Mouse (Mus musculus): ENCODE results near the gene Ankfn1. TPM values are rescaled to one million over a fixed set of nuclear protein-coding genes. Genes with fewer than 3 reads are reported as not detected.

Ankfn1 gene
- total RNA-seq, 2 experiments from 2014 or later = not detected

DNA sequence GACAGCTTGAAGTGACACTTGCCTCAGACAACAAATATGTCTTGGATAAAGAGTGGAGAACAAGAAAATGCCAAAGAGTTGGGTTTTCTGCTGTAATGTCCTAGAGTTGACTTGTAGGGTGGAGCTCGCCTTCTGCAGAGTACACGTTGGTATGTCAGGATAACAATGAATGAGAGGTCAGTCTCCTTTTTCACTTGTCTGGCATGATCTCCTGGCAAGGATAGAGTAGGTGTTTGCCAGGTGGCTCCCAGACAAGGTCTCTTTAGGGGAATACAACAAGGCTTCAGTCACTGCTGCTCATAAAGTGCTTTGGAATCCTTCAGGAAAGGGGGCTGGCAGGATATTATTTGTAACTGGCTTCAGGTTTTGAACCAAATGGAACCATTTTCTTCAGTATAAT lies 388.6 kb downstream of the Ankfn1 start:
- ATAC-seq (replicated peaks; ENCODE audit: poor library complexity, severe bottlenecking) = no peak

DNA sequence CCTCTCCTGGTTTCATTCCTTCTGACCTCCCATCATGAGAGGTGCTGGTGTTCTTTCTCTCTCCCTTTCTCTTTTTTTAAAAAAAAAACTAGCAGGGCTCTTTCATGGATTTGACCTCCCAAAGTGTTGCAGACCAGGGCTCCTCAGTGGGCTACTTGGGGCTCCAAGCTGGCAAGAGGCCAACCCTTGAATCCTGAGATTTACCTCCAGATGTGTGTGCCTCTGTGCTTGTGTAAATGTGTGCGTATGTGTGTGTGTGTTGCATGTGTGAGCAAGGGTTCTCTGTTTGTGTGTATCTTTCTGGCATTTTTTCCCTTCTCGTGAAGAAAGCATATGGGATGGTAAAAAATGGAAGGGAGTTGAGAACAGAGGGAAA lies 394.8 kb downstream of the Ankfn1 start:
- ATAC-seq (replicated peaks; ENCODE audit: poor library complexity, severe bottlenecking) = no peak

DNA sequence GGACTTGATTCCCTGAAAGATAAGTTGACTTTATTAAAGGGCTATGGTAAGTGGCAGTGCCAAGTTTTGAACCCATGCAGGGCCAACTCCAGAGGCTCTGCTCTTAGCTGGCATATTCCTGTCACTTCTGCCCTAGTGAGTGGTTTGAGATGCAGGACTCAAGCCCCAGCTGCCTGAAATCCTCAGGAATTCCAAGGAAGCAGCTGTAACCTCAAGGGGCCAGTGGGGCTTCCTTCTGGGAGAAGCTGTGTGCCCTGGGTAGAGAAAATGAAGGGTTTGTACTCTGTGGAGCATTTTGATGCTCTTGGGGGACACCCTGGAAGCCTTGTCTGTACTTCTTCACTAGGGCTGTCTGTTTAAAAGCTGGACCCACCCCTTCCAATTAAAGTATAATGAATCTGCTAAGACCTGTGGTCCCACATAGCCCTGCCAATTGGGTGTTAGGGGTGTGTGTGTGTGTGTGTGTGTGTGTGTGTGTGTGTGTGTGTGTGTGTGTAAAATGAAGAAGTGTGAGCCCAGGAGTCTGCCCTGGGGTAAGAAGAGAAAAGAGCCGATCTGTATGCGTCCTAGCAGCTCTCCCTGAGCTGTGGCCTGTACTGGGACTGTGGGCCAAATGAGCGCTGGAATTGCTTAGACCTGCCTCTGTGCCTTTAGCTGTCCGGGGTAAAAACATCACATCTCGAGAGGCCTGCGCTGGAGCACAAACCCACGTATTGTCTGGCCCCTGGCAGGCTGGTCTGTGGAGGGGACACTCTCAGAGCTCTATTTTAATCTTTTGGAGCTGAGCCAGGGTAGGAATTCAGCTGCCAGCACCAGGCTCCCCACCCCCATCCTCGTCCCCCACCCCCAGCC lies 395.4 kb downstream of the Ankfn1 start:
- no peak for ATAC-seq (replicated peaks; ENCODE audit: poor library complexity, severe bottlenecking)

DNA sequence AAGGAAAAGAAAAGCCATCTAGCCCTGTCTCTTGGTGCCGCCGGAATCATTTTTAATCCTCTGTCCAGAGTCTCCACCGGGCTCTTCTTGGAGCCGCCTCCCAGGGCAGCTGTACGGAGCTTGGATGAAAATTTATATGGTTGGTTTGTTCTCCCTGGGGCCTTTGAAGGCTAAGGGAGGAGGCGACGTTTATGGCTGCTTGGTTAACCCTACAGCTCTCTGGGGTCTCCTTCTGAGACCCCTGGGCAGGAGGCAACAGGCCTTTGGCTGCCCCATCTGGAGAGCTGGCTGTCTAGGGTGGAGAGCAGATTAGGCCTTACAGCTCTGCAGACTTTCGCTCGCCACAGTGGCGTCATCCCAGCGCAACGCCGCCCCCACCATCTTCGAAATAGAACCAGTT lies 406.5 kb downstream of the Ankfn1 start:
- no peak for ATAC-seq (replicated peaks; ENCODE audit: poor library complexity, severe bottlenecking)

DNA sequence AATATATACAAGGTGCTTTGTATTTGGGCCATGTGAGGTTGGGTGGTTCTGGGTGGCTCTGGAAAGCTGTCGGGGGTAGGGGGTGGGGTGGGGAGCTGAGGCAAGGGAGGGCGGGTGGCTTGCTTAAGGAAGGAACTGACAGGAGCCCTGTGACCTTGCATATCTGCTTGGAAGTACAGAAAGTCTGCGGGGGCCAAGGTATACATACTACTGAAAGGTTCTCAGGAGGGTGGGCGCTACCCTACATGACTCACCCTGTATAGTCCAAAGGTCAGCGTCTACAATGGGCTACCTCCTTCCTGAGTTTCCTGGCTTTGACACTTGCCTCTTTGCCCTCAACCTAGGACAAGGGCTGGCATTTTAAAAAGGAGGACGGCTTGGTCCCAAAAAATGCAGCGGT lies 407.1 kb downstream of the Ankfn1 start:
- no peak for ATAC-seq (replicated peaks; ENCODE audit: poor library complexity, severe bottlenecking)

DNA sequence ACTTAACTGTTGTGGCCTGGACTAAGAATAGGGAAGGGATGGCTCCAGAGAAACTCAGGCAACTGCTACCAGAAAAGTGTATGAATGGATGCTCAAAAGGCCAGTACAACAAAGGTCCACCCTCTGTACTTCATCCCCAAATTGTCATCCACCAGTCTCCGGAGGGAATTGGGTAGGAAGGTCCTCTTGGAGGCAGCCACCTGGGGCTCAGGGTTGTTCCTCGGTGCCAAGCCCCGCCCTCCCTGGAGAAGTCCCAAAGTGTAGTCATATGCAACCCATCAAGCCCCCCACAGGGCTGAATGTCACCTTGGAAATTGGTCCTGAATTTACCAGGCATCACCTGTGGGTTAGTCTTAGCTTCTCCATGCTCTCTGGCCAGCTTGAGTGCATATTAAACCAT lies 413.5 kb downstream of the Ankfn1 start:
- no peak for ATAC-seq (replicated peaks; ENCODE audit: poor library complexity, severe bottlenecking)

DNA sequence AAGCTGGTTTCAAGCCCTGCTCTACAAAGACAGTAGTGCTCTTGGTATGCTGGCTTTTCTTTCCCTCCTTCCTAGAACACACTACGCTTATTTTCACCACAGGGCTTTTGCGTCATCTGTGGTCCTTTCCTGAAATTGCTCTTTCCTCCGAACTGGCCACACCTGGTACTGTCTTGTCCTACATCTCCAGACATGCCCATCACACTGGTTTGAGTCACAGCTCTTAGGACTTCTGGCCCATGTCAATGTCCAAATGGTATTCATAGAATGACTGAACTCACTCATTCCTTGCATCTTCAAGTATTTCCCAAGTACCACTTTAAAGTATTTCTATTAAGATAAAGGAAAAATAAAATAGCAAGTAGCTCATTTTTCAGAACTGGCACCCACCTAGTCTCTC lies 416.6 kb downstream of the Ankfn1 start:
- ATAC-seq (replicated peaks; ENCODE audit: poor library complexity, severe bottlenecking) = no peak

DNA sequence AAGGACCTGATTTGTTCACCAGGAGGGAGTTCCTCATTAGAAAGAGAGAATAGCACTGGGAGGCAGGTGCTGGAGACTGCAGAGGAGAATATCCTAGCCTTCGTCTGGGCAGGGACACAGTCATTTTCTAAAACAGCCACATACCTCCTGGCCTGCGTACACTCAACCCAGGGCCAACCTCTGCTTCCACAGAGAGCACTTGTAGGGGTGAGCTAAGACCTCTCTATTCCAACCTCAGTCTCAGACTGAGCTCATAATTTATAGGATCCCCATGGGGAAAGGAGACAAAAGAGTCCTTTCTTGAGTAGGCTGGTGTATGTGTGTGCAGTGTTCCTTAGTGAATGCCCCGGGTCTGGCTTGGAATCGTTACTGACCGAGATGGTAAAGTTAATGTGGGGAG lies 418.9 kb downstream of the Ankfn1 start:
- no peak for ATAC-seq (replicated peaks; ENCODE audit: poor library complexity, severe bottlenecking)

DNA sequence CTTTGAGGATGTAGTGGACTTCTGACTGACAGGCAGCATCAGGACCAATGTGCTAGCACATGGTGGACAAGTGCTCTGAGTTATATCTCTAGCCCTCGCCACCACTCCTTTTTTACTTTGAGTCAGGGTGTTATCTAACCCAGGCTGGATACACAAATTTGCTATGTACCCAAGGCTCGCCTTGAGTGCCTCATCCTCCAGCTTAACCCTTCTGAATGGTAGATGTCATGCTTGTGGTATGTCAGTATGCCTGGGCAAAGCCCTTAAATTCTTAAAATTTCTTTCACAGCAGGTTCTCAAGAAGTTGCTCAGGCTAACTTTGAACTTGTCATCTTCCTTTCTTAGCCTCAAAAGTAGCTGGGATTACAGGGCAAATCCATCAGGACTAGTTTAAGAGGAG lies 421.0 kb downstream of the Ankfn1 start:
- ATAC-seq (replicated peaks; ENCODE audit: poor library complexity, severe bottlenecking) = no peak

DNA sequence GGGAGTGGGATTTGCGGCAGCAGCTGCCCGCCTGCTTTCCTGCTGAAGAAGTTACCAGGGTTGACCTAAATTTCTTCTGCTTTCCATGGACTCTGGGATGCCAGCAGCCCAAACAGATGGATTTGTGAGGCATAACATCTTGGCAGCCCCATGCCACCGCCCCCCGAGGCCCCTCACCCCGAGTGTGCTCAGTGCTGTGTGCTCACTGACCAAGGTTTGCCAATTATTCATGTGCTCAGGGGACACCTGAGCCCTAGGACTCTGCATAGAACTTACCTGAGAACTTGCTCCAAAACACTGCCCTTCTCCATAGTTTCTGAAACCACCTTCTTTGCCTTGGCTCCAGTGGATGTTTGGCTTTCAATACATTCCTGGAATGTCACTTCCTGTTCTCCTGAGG lies 421.4 kb downstream of the Ankfn1 start:
- ATAC-seq (replicated peaks; ENCODE audit: poor library complexity, severe bottlenecking) = no peak

DNA sequence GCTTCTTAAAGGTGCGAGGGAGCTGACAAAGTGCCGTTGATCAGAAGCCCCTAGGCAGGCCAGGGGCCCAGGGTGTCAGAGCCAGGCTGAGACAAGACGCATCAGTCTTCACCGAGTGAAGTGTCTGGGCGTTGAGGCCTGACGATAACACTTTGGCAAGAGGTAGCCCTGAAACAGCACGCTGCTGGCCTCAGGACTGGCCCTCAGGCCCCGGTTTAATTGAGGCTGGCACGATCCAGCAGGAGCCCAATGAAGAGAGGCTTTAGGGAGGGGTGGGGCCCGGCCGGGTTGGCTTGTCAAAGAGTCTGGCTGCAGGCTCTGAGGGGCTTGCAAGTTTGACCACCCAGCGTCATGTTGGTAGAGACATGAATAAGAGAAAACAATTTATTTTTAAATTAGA lies 437.2 kb downstream of the Ankfn1 start:
- ATAC-seq (replicated peaks; ENCODE audit: poor library complexity, severe bottlenecking) = no peak

Other genes with a start within 250 kb of the Ankfn1 start
- gene Pctp, start 225.2 kb upstream of the Ankfn1 start, total RNA-seq (2014; fragmentation: Nextera tagmentation) = 16.0 and 24.3 TPM in 2 replicates
- 19.0 and 28.8 TPM in 2 replicates for gene Pctp, start 225.2 kb upstream of the Ankfn1 start, total RNA-seq (2017)

All from granulocyte monocyte progenitor cell, adult 5-6 weeks (primary cell).